Mouse (Mus musculus): ENCODE measurements around the gene Nme3.
A peak's percentile ranks its signal among the peaks of the same experiment; 100 is the strongest.

Nme3 gene

DNA sequence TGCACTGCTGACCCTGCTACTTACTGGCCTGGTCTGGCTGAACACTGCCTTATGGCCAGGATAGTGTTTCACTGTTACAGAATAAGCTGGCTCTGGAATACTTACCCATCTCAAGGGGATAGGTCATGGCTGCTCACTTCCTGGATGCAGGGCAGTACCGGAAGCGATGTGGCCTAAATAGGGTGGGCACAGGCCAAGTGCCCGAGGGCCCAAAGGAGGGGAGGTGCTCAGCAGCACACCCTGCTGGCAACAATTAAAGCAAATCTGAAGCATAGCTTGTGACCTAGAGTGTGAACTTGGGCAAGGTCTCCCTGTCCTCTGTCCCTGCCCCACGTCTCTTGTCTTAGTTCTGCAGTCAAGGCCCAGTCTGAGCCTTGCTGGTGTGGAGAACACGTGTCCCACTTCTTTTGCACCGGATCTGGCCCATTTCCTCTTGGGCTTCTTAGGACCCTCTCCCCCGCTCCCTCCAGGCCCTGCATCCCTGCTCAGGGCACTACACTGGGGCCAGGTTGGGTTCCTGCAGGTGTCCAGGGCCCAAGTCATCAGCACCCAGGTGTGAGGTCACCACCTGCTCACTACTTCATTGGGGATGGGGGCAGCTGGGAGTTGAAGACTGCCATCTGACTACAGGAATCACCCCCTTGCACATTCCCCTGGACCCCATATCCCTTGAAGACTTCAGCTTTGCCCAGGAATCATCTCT lies 14.4 kb upstream of the Nme3 start:
- no peak for DNase-seq

DNA sequence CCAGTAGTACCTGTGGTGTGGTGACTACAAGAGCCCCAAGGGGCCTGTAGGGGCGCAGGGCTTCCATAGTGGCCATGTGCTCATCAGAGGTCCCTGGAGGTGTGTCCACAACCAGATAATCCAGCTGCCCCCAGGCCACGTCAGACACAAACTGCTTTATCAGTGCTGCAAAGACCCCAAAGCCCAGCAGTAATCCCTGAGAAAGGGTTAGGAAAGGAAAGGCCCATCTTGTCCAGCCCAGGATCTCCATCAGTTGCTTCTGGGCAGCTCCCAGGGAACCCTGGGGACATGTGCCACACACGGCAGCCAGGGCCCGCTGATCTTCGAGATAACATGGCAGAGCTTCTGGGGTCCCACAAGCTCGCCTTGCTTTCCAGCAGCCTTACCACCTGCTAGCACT lies 11.9 kb upstream of the Nme3 start:
- DNase-seq: no peak

DNA sequence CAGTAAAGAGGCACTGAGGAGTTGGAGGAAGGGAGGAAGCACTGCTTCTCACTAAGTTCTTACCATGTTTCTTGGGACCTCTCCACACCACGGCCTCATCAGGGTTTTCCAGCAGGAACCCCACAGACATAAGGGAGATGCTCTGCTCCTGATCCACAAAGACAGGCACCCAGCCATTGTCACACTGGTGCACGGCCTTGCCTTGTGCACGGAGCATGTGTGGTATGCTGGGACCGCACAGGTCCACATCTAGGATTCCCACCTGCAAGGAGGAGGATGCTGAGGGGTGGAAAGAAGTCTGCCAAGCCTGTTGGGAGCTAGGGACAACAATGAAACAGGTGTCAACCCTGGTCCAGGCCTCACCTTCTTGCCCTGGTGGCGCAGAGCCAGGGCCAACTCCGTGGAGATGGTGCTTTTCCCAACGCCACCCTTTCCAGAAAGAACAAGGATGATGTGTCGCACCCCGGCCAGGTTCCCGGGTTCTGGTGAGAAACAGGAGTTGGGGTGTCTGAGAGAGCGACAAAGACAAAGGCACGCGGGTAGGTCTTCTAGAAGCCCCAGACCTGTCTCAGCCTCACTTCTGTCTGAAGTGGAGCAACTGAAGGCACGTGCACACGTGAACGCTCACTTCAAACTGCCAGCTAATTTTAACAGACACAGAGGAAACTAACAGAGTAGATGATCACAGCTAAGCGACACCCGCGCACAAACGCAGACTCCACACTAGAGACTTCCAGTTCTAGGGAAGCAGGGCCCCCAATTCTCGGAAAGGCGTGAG lies 10.8 kb upstream of the Nme3 start:
- peak; percentile 73 for DNase-seq

GRCm38 (mm10) chr17:24886134-24886931 lies 10.0 kb upstream of the Nme3 start, which contains the start of the genes Nubp2 and Spsb3:
Nubp2 (minus strand) TSS chr17:24886349.
Spsb3 (plus strand) TSS chr17:24886643.
- DNase-seq: peak; percentile 99

GRCm38 (mm10) chr17:24886932-24887271 lies 9.4 kb upstream of the Nme3 start:
- DNase-seq: no peak

DNA sequence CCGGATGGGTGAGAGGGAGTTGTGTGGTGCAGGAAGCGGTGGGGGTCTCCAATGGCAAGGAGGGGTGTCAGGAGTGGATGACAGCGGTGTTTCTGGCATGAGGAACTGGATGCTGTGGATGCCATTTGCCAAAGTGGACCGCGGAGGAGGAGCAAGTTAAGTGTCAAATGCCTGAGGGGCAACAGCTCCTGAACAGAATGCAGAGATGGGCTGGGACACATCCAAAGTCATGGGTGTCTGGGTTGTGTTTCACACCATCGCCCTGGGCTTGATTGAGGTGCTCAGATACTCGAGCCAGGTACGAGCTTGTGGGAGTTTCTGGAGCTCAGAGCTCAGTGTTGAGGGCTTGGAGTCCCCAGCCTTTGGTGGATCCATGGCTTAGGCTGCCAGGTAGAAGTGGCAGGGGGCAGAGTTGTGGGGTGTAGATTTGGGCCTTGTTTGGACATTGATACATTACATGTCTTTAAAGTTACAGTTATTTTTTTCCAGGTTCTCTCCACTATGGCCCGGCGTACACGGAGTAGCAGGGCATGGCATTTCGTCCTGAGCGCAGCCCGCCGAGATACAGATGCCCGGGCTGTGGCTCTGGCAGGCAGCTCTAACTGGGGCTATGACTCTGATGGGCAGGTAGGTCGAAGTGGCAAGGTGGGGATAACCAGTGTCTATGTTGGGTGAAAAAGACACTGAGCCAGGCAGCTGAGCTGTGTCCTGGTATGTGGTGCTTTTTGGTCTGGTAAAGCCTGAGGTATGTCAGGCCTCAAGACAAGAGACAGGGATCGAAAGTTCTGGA lies 8.8 kb upstream of the Nme3 start:
- peak; percentile 68 for DNase-seq

- peak; percentile 25 for DNase-seq
These were observed 7.4 kb upstream of the Nme3 start for GRCm38 (mm10) chr17:24888862-24889261.

DNA sequence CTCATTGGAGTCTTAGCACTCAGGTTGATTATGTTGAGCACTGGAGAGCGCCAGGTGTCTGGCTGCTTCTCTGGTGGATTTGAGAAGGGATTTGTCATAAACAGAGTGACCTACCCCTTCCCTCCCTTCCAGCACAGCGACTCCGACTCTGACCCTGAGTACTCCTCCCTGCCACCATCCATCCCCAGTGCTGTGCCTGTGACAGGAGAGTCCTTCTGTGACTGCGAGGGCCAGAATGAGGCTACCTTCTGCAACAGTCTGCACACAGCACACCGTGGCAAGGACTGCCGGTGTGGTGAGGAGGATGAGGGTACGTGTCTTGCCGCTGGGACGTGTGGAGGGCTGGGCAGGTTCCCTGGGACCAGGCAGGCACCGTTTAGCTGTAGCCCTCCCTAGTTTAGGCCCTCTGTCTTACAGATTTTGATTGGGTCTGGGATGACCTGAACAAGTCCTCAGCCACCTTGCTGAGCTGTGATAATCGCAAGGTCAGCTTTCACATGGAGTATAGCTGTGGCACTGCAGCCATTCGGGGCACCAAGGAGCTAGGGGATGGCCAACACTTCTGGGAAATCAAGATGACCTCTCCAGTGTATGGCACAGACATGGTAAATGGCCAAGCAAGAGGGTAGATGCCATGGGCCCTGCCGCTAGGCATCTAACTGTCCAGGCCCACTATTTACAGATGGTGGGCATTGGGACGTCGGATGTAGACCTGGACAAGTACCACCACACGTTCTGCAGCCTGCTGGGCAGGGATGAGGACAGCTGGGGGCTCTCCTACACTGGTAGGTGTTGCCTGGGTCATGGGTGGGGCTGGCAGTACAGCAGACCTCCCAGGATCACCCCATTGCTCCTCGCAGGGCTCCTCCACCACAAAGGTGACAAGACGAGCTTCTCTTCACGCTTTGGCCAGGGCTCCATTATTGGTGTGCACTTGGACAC lies 5.9 kb upstream of the Nme3 start:
- peak; percentile 62 for DNase-seq

DNA sequence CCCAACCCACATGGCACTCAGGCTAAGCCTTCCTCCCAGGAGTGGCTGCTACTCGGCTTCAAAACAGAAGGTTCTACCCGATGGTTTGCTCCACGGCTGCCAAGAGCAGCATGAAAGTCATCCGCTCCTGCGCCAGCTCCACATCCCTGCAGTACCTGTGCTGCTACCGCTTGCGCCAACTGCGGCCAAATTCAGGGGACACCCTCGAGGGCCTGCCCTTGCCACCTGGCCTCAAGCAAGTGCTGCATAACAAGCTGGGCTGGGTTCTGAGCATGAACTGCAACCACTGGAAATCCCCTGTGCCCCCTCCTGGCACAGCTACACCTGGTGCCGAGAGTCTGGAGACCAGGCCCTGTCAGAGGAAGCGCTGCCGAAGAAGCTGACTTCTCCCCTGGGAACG lies 5.0 kb upstream of the Nme3 start:
- DNase-seq: peak; percentile 87

- DNase-seq: peak; percentile 64
These were observed 3.5 kb upstream of the Nme3 start for GRCm38 (mm10) chr17:24892785-24893184.

- DNase-seq: peak; percentile 52
These were observed 3.0 kb upstream of the Nme3 start for GRCm38 (mm10) chr17:24893276-24893675.

GRCm38 (mm10) chr17:24894061-24894994 lies 2.0 kb upstream of the Nme3 start:
- DNase-seq: no peak

- peak; percentile 82 for DNase-seq
These were observed 1.2 kb upstream of the Nme3 start, which contains the start of the genes Eme2 and Mrps34 for GRCm38 (mm10) chr17:24894995-24895547. Eme2 (minus strand) TSS chr17:24895087. Mrps34 (plus strand) TSS chr17:24895116.

GRCm38 (mm10) chr17:24895571-24896240 lies 594 bp upstream of the Nme3 start:
- DNase-seq: no peak

DNA sequence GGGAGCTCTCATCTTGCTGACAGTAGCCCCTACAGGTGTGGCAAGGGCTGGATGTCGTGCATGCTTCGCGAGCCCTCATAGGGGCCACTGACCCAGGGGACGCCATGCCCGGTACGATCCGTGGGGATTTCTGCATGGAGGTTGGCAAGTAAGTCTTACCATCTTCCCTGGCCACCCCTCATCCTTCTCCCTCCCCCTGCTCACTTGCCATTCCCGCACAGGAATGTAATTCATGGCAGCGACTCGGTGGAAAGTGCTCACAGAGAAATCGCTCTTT lies 631 bp downstream of the Nme3 start:
- peak; percentile 48 for DNase-seq

- peak; percentile 34 for DNase-seq
These were observed 1.3 kb downstream of the Nme3 start for GRCm38 (mm10) chr17:24897600-24897999.

DNA sequence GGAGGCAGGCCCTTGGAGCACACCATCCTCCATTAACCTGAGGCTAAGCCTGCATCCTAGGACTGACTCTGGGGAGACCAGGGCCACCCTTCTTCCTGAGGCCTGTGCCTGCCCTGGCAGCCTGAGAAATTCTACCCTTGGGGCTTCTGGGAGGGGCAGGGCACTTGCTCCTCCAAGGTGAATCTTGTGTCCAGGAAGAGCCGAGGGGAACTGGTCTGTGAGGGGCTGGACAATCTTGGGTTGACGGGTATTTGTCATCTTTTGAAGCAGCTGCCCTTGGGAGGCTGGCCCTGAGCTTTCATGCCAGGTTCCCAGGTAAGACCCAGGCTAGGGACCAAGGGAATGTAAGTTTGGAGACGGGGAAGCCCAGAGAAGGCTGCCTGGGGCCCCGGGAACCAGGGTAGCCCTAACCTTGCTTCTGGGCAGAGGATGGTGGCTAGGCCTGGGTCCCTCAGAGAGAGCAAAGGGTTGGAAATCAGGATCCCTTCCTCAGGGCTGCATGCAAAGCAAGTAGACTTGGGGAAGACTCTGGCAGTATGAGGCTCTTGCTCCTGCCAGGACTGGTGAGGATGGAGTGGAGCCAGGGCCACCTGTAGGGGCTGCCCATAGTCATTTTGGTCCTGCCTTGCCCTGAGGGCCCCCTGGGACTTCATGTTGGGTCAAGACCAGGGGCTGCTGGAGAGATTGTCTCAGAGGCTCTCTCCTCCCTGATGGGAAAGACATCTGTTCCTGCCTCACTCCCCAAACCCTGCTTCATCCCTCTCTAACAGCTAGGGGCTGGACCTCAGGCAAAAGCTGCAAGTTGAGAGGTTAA lies 1.9 kb downstream of the Nme3 start:
- DNase-seq: peak; percentile 55

DNA sequence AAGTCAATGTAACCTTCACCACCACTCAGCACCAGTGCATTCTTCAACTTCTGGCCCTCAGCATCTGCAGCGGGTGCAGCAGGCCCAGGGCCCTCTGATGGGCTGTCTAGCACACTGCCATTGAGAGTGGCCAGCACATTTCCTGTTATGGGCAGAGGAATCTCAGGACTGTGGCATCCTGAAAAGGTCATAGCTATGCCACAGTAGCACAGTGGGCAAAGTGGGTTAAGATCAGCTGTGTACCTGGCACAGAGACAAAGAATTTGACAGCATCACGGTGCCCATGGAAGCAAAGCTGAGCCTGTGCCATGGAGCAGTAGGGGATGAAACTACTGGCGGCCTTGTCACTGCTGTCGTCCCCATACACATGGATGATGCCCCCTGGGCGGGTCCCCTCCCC lies 2.9 kb downstream of the Nme3 start:
- peak; percentile 41 for DNase-seq

GRCm38 (mm10) chr17:24900014-24900413 lies 3.7 kb downstream of the Nme3 start:
- peak; percentile 27 for DNase-seq

Data from cerebellum, adult 11-12 months (tissue).